Mouse (Mus musculus) midbrain, embryonic 11.5 days (tissue): ENCODE results near the gene Emid1. TPM values are rescaled to one million over a fixed set of nuclear protein-coding genes. Genes with fewer than 3 reads are reported as not detected.
A peak's percentile ranks its signal among the peaks of the same experiment; 100 is the strongest.

Experiments
- ATAC-seq: fragments of 200-750 bp; cut with Nextera tagmentation; 2 replicates; pipeline ENCODE4 v1.8.0; 2017; ENCODE audit warnings: moderate TSS enrichment, moderate library complexity; ENCODE audit not compliant: low FRiP score
- DNase-seq: peaks from one replicate; pipeline ENCODE4 v3.0.0; 2015; ENCODE audit warnings: low spot score; ENCODE audit errors: missing footprints
- H3K27ac ChIP-seq: fragments of 300-500 bp; sonication (generic); 2 replicates; pipeline ENCODE4 v1.5.1; 2014; ENCODE audit warnings: low read depth, low read length
- H3K27me3 ChIP-seq: fragments of 300-500 bp; sonication (generic); 2 replicates; pipeline ENCODE4 v1.6.1; 2014; ENCODE audit warnings: mild to moderate bottlenecking, low read length, moderate library complexity, mixed read lengths; ENCODE audit not compliant: control insufficient read depth, insufficient read depth
- H3K36me3 ChIP-seq: fragments of 300-500 bp; sonication (generic); 2 replicates; pipeline ENCODE4 v1.6.1; 2014; ENCODE audit warnings: mild to moderate bottlenecking, low read length, moderate library complexity, mixed read lengths; ENCODE audit not compliant: control insufficient read depth, insufficient read depth
- H3K4me1 ChIP-seq: fragments of 300-500 bp; sonication (generic); 2 replicates; pipeline ENCODE4 v1.6.1; 2014; ENCODE audit warnings: low read length; ENCODE audit not compliant: control insufficient read depth, insufficient read depth
- H3K4me2 ChIP-seq: fragments of 300-500 bp; sonication (generic); 2 replicates; pipeline ENCODE4 v1.6.1; 2014; ENCODE audit warnings: mild to moderate bottlenecking, moderate library complexity
- H3K4me3 ChIP-seq: fragments of 300-500 bp; sonication (generic); 2 replicates; pipeline ENCODE4 v1.5.1; 2014; ENCODE audit warnings: low read depth, low read length
- H3K9ac ChIP-seq: fragments of 300-500 bp; sonication (generic); 2 replicates; pipeline ENCODE4 v1.6.1; 2014; ENCODE audit warnings: low read length
- H3K9me3 ChIP-seq: fragments of 300-500 bp; sonication (generic); 2 replicates; pipeline ENCODE4 v1.6.1; 2016; ENCODE audit warnings: low read length; ENCODE audit not compliant: control insufficient read depth
- WGBS: fragments of 180-500 bp; shearing (Covaris S2); extraction: QIAGEN DNeasy Blood & Tissue Kit; methylation state at CpG from one replicate; pipeline ENCODE4 v1.1.7; 2014; 5-methylcytosine and 5-hydroxymethylcytosine counted together
- polyA plus RNA-seq: library from polyadenylated mRNA; unstranded; fragments of >200 nt; fragmentation: Nextera tagmentation; extraction: Ambion mirVana; gene quantifications from 2 replicates; pipeline ENCODE4 v1.2.1, GENCODE M21; 2014

Gene Emid1
- polyA plus RNA-seq, 1 experiment from 2014 or later: 13.7 TPM

- WGBS: 88% methylated on average over 7 of the region's 7 CpGs
- H3K4me1 ChIP-seq: peaks cover 10% of the 10 kb centered on the region
- H3K9me3 ChIP-seq: no peaks in the 10 kb centered on the region
- H3K36me3 ChIP-seq: no peaks in the 10 kb centered on the region; the same call in 1 of the 2 replicates
- H3K27me3 ChIP-seq: no peaks in the 10 kb centered on the region
- H3K27ac ChIP-seq: no peak overlapping the region
- H3K9ac ChIP-seq: no peak overlapping the region
- DNase-seq (no peak), ATAC-seq (no peak)
- no peak overlapping the region for H3K4me2 ChIP-seq
- no peak overlapping the region for H3K4me3 ChIP-seq
Observed at GRCm38 (mm10) chr11:5102384-5102783, 49.7 kb downstream of the Emid1 start.

GRCm38 (mm10) chr11:5101641-5102040, 50.4 kb downstream of the Emid1 start:
- no peak overlapping the region for H3K4me2 ChIP-seq
- WGBS: 86% methylated on average over 6 of the region's 6 CpGs
- no peaks in the 10 kb centered on the region for H3K9me3 ChIP-seq
- no peak overlapping the region for H3K9ac ChIP-seq
- no peak for ATAC-seq
- DNase-seq: no peak
- peaks cover 17% of the 10 kb centered on the region for H3K4me1 ChIP-seq
- H3K27ac ChIP-seq: no peak overlapping the region
- no peaks in the 10 kb centered on the region for H3K27me3 ChIP-seq
- H3K4me3 ChIP-seq: no peak overlapping the region
- no peaks in the 10 kb centered on the region; the same call in 1 of the 2 replicates for H3K36me3 ChIP-seq

GRCm38 (mm10) chr11:5100801-5101200, 51.3 kb downstream of the Emid1 start:
- no peak overlapping the region for H3K9ac ChIP-seq
- no peaks in the 10 kb centered on the region for H3K27me3 ChIP-seq
- H3K4me3 ChIP-seq: no peak overlapping the region
- no peaks in the 10 kb centered on the region for H3K9me3 ChIP-seq
- no peak overlapping the region for H3K27ac ChIP-seq
- H3K4me1 ChIP-seq: peaks cover 22% of the 10 kb centered on the region
- H3K36me3 ChIP-seq: no peaks in the 10 kb centered on the region; the same call in 1 of the 2 replicates
- 48% methylated on average over 5 of the region's 5 CpGs for WGBS
- H3K4me2 ChIP-seq: peak overlapping the region; percentile 86
- ATAC-seq: no peak
- DNase-seq: no peak

- 3% methylated on average over 7 of the region's 7 CpGs for WGBS
- DNase-seq: no peak
- no peak for ATAC-seq
Observed at GRCm38 (mm10) chr11:5100283-5100682, 51.8 kb downstream of the Emid1 start.

GRCm38 (mm10) chr11:5099576-5100183, 52.4 kb downstream of the Emid1 start:
- Histone ChIP-seq H3K9ac (peak overlapping the region; percentile 98), H3K27ac (peak overlapping the region; percentile 95), H3K4me3 (peak overlapping the region; percentile 95), H3K9me3 (no peaks in the 10 kb centered on the region), H3K36me3 (no peaks in the 10 kb centered on the region), H3K27me3 (no peaks in the 10 kb centered on the region), H3K4me2 (peak overlapping the region; percentile 86), H3K4me1 (peaks cover 22% of the 10 kb centered on the region)
- peak; percentile 80 for ATAC-seq
- WGBS: 0% methylated on average over 31 of the region's 31 CpGs
- DNase-seq: peak; percentile 98

More at GRCm38 (mm10) chr11:5100283-5100682, 51.8 kb downstream of the Emid1 start:
- H3K9ac ChIP-seq: peak overlapping the region; percentile 98
- peak overlapping the region; percentile 86 for H3K4me2 ChIP-seq
- no peaks in the 10 kb centered on the region for H3K9me3 ChIP-seq
- no peaks in the 10 kb centered on the region for H3K27me3 ChIP-seq
- H3K27ac ChIP-seq: peak overlapping the region; percentile 95
- peak overlapping the region; percentile 95 for H3K4me3 ChIP-seq
- peaks cover 22% of the 10 kb centered on the region for H3K4me1 ChIP-seq
- no peaks in the 10 kb centered on the region for H3K36me3 ChIP-seq

- Histone ChIP-seq H3K4me2 (peak within 1 kb of the TSS; percentile 86), H3K36me3 (no peaks in the 10 kb centered on the region), H3K9me3 (no peaks in the 10 kb centered on the region), H3K4me1 (peaks cover 22% of the 10 kb centered on the region), H3K27me3 (no peaks in the 10 kb centered on the region), H3K4me3 (peak within 1 kb of the TSS; percentile 95), H3K9ac (peak within 1 kb of the TSS; percentile 98), H3K27ac (peak within 1 kb of the TSS; percentile 95)
- ATAC-seq (peak; percentile 88), DNase-seq (peak; percentile 100)
- under 1% methylated on average over 90 of the region's 92 CpGs for WGBS
Observed at GRCm38 (mm10) chr11:5098736-5099542, 53.1 kb downstream of the Emid1 start, which contains the start of the genes Rhbdd3 and Ewsr1. Gene Rhbdd3, plus strand, starts transcription at chr11:5098926. Gene Ewsr1, minus strand, starts transcription at chr11:5099266.

GRCm38 (mm10) chr11:5098035-5098735, 53.9 kb downstream of the Emid1 start:
- peak; percentile 34 for ATAC-seq
- peak; percentile 95 for DNase-seq
- WGBS: under 1% methylated on average over 44 of the region's 44 CpGs

GRCm38 (mm10) chr11:5096480-5097020, 55.5 kb downstream of the Emid1 start:
- H3K9me3 ChIP-seq: no peaks in the 10 kb centered on the region

More at GRCm38 (mm10) chr11:5098035-5098735, 53.9 kb downstream of the Emid1 start:
- H3K27me3 ChIP-seq: no peaks in the 10 kb centered on the region
- peak overlapping the region; percentile 95 for H3K4me3 ChIP-seq
- H3K36me3 ChIP-seq: no peaks in the 10 kb centered on the region
- peaks cover 22% of the 10 kb centered on the region for H3K4me1 ChIP-seq
- H3K9me3 ChIP-seq: no peaks in the 10 kb centered on the region
- H3K9ac ChIP-seq: peak overlapping the region; percentile 98
- peak overlapping the region; percentile 74 for H3K4me2 ChIP-seq
- peak overlapping the region; percentile 95 for H3K27ac ChIP-seq

More at GRCm38 (mm10) chr11:5096480-5097020, 55.5 kb downstream of the Emid1 start:
- ATAC-seq (no peak), DNase-seq (no peak)
- no peaks in the 10 kb centered on the region for H3K27me3 ChIP-seq
- peak overlapping the region; percentile 95 for H3K4me3 ChIP-seq
- no peak overlapping the region for H3K9ac ChIP-seq
- no peak overlapping the region for H3K27ac ChIP-seq
- 82% methylated on average over 8 of the region's 8 CpGs for WGBS
- peaks cover 22% of the 10 kb centered on the region for H3K4me1 ChIP-seq
- H3K36me3 ChIP-seq: peaks cover 7% of the 10 kb centered on the region; the same call in 1 of the 2 replicates
- H3K4me2 ChIP-seq: peak overlapping the region; percentile 74
